Mouse (Mus musculus) kidney, adult 2 months (tissue): ENCODE measurements at regions not wholly inside any gene's neighbourhood (a gene's known extent, or its start where the extent isn't known, plus 50 kb on each side); places are given as distances from the start of the nearest gene placed in this dataset.

Experiments
- CTCF ChIP-seq: fragments of 200-500 bp; conservative IDR thresholded peaks from 2 replicates; pipeline ENCODE4 v1.5.1; 2011; ENCODE audit warnings: low read depth, mild to moderate bottlenecking, control low read depth, low read length, moderate library complexity, mixed read lengths; ENCODE audit not compliant: insufficient read depth, insufficient read length
- POLR2A ChIP-seq: fragments of 200-500 bp; IDR thresholded peaks from one replicate; pipeline ENCODE4 v1.6.1; 2011; ENCODE audit warnings: low read depth, low read length, control low read depth

GRCm38 (mm10) chr17:51526881-51527280, 306.2 kb downstream of the Satb1 start:
- no peak for TF ChIP-seq CTCF
- TF ChIP-seq POLR2A: no peak
